Mouse (Mus musculus) WW6 (cell line): ENCODE measurements at regions not wholly inside any gene's neighbourhood (a gene's known extent, or its start where the extent isn't known, plus 50 kb on each side); places are given as distances from the start of the nearest gene placed in this dataset.

Experiments
- DNase-seq: peaks from one replicate; pipeline ENCODE4 v3.0.0-alpha.2; 2013; ENCODE audit warnings: low read depth, low spot score

GRCm38 (mm10) chr16:7892799-7893198 is 532.1 kb downstream of the Tmem114 start:
- no peak for DNase-seq

DNA sequence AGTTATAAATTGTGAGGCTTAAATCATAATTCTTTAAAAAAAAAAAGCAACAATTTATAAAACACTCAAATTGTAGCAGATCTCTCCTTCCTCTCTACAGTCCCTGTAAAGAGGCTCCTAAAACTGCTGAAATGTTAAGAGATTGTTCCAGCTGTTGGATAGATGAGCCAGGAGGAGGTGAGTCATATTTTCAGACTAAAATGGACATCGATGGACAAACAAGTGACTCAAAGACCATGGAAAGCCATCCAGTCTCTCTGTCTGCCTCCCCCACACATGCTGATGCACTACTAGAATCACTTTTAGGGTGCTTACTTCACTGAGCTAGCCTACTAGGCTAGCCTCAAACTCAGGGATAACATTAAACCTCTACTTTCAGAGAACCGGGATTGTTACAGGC is 561.5 kb downstream of the Tmem114 start:
- DNase-seq: no peak

DNA sequence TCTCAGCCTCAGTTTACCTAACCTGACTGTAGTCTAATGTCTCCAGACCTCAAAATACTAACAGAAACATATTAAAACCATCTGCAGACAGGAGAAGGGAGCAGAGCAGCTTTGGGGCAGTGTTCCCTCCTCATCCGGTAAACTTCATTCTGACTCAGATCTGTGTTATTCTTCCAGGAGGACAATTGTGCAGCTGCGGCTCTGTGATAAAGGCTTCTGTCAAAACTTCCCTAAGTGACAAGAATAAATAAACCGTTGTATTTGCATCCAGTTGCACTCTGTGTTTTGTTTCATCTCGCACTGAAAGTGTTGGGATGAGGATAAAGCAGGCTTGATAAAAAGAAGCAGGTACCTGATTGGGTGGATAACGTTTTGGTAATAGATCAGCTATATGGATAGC is 585.8 kb downstream of the Tmem114 start:
- DNase-seq: no peak

DNA sequence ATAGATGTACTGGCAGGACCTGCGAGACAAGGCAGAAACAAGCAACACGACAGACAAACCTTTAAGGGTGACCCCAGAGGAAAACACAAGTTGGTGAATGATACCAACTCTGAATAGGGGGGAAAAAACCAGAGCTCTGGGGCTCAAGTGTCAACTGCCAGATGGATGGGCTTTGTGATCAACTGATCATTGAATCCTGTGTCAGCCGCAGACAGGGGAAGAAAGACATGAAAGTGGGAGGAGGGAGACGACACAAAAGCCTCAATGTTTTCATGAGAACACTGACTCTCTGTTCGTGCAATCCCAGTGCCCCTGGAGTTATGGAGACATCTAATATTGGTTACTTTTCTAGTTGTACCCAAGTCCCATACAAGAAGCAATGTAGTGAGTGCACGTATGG is 593.8 kb downstream of the Tmem114 start:
- DNase-seq: no peak

GRCm38 (mm10) chr16:7829939-7830650 is 594.8 kb downstream of the Tmem114 start:
- DNase-seq: no peak

- DNase-seq: no peak
Measured at GRCm38 (mm10) chr16:7801161-7801560, 623.8 kb downstream of the Tmem114 start.

DNA sequence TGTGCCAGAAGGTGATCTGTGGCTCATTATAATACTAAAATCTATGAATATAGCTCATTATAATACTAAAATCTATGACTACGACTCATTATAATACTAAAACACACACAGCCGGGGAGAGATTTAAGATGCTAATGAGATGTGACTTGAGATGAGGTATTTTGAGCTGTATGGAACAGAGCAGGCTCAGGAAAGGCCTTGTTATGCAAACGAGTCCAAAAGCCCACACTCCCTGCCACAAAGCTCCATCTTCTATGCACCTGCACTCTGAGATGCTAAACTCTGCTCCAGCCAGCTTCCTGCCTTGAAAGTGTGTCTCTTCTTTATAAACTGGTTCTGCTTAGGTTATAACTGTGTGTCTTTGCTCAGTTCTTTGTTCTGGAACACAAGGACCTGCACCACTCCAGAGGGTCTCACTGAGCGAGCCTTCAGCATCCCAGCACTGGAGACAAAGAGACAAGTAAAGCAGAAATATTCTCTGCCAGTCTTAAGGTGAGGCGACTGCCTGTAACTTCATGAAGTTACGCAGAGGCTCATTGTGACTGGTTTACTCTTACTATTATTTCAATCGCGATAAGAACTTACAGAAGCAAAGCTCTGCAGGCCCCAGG is 627.7 kb downstream of the Tmem114 start:
- no peak for DNase-seq

DNA sequence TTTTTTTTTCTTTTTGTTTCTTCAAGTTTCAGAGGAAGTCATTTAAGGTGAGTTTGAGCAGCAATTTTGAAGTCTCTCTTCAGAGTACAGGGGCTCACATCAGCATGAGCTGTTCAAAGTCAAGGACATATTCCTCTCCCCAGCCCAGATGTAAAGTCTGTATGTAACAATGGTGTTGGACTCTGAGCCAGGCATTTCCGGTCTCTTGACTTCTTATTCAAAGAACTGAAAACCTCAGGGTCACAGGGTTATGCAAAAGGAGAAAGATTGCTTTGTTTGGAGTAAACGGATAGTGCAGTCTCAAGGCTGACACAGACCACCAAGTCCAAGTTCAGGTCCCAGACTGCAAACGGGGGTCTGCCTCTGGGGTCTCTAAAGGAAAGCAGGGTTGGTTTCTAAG is 629.4 kb downstream of the Tmem114 start:
- no peak for DNase-seq

- DNase-seq: no peak
Measured at GRCm38 (mm10) chr16:7792521-7792920, 632.4 kb downstream of the Tmem114 start.

- DNase-seq: no peak
Measured at GRCm38 (mm10) chr16:7790260-7790659, 634.7 kb downstream of the Tmem114 start.

DNA sequence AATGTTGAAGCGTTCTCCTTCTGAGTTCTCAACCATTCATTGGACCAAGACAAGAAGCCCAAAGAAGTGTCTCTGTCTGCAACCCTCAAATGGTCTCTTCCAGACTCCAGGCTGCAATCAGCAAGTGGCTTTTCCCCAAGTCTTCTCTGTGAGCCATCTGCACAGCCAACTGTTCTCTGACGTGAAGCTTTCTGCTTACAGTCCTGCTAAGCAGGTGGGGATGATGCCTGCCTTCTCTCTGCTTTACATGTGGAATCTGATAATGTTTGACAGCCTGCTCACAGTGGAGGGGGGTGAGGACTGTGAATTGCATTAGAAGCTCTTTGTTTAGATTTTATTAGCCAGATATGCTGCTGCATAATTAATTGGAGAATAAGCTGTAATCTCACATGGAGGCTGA is 636.7 kb downstream of the Tmem114 start:
- no peak for DNase-seq

DNA sequence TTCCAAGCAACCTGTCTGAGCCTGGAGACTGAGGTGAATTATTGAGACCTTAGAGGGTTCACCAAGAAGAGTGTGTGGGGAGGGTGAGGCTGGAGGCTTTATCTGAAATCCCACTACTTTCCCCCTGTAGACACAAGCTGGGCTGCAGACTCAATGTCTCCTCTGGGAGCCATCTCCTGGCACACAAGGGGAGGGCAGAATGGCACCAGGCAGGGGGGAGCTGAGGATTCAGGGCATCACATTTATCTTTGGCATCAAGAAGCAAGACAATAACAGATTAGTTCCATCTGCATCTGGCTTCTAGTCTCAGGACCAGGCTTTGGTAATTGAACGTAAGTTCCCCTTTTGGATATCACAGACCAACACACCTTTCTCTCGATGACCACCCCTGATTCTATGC is 643.4 kb downstream of the Tmem114 start:
- DNase-seq: no peak

GRCm38 (mm10) chr16:7775635-7776034 is 649.3 kb downstream of the Tmem114 start:
- DNase-seq: no peak

DNA sequence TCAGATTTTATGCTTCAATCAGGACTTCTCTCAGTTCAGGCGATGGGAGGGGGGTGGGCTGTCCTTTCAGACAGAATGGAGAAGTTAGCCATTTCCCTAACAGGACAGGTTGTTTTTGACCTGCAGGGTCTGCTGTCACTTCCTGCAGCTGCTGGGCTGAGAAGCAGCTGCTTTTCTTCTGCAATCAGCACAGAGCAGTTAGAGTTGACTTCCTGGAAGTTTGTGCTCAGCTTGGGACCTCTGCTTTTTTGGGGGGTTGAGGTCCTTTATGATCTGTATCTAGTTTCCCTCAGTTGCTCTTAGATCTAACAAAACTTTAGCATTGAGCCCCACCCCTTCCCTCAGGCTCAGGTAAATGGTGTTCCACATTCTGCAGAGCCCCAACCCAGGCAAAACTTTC is 656.5 kb downstream of the Tmem114 start:
- no peak for DNase-seq

DNA sequence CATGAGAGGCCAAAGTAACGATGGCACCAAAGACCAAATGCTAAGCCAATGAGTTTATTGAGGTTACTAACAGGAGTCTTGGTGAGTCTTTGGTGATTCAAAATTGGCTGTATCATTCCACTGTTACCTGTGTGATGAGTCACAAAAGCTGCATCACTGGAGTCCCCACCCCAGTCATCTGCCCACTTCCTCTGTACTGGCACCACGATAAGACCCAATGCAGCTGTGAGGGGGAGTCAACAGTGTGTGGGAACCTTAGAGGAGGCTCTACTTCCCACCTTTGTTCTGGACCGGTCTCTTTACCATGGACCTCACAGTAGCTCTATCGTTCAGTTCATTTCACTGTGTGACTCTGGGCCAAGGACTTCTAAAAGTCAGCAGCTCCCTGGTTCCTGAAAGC is 657.2 kb downstream of the Tmem114 start:
- DNase-seq: no peak

GRCm38 (mm10) chr16:7764383-7764782 is 660.6 kb downstream of the Tmem114 start:
- DNase-seq: no peak

GRCm38 (mm10) chr16:7728186-7728585 is 696.8 kb downstream of the Tmem114 start:
- DNase-seq: no peak

- no peak for DNase-seq
Measured at GRCm38 (mm10) chr16:7725225-7725624, 699.7 kb downstream of the Tmem114 start.

DNA sequence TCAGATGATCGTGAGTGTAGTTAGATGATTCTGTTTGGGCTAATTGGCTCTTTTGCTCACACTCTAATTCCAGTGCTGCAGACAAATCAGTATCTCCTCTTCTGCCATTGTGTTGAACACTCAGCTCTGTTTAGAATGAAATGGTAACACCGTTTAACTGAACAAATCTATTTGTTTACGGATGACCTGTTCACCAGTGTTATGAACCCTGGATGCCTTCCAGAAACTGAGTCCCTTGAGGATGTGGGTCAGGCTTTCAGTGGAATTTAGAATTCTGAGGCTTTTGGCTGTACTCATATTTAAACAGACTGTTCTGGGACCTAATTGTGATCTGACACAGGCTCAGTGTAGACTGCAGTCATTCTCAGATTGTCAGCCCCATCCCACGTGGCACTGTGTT is 723.5 kb downstream of the Tmem114 start:
- DNase-seq: no peak

DNA sequence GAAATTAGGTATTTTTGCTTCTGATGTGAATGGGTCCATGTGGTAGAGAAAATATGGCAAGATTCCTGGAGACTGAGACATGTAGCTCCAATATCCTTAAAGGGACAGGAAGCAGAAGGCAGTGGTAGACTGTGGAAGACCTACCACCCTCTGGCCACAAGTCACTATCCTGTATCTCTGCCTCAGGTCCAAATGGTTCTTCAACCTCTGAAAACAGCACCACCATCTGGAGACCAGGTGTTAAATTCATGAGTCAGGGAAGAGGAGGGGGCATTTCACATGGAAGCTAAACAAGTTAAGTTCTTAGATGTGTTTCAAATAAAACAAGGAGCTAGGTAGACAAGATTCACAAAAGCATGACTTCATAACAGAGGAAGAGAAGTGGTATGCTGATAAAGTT is 739.5 kb downstream of the Tmem114 start:
- no peak for DNase-seq

DNA sequence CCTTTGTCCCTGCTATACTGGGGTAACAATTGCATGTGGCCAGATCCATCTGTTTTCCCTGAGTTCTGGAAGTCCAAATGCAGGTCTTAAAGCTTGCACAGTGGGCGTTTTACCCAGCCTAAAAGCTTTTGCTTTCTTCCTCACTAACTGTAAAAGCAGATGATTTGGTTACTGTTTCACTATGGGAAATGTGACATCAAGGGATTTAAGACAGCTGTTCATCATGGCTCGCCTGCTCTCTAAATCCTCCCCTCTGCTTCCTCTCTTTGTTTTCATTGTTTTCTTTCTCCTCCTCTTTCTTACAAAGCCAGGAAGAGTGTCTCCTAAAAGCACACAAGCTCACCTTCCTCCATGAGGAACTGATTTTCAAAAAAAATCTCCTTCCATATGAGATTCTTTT is 758.8 kb downstream of the Tmem114 start:
- DNase-seq: no peak

DNA sequence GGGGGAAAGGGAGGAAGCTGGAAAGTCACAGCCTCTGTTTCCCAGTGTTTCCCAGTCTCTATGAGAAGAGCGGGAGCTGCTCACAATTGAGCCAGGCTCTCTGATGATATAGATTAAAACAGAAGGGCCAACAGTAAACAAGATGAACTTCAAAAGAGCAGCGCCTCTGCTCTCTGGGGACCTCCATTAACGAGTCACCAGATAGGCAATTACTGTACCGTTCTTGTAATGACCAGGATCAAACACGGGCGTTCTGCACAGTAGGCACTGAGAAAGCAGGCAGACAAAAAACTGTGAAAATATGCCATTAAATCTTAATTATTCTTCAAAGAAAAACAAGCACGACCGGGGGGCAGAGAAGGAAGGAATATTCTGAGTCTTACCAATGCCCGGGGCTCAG is 766.8 kb downstream of the Tmem114 start:
- DNase-seq: no peak

- no peak for DNase-seq
Measured at GRCm38 (mm10) chr16:7654451-7654850, 770.5 kb downstream of the Tmem114 start.

DNA sequence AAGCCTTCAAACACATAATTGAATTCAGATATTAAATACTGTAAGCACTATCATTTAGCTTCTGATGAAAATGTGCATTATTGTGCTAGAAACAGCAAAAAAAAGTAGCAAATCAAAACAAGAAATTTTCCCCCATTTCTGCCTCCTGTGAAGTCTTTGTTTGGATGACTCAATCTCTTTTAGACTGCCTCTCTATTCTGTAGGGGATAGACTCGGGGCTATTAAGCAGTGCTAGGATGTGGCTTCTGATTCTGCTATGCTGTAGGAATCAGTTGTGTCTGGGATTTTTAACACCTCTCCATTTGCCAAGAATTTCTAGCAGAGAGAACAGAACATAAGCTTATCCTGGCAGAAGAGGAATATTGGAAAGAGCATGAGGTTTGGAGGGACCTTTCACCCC is 775.2 kb downstream of the Tmem114 start:
- DNase-seq: no peak
